Mouse (Mus musculus): ENCODE measurements at regions not wholly inside any gene's neighbourhood (a gene's known extent, or its start where the extent isn't known, plus 50 kb on each side); places are given as distances from the start of the nearest gene placed in this dataset.

GRCm38 (mm10) chr8:39695331-39695730 lies 979.5 kb upstream of the Adam24 start:
- DNase-seq (ENCODE audit: low read depth, low spot score) (no peak), ATAC-seq (no peak)
- ChIA-PET CTCF (no interaction called here), POLR2A (no interaction called here)
- TF ChIP-seq CTCF (IDR thresholded peaks at IDR 0.05) = no peak
- no peaks in the 10 kb centered on the region for H3K27me3 ChIP-seq
- in situ Hi-C loops (cut with MboI; ENCODE audit: low pct_unique_long_range_greater_than_20kb) = no loop called here

- TF ChIP-seq CTCF (IDR thresholded peaks at IDR 0.05) = no peak
- no peaks in the 10 kb centered on the region for H3K27me3 ChIP-seq
- ATAC-seq (no peak), DNase-seq (ENCODE audit: low read depth, low spot score) (no peak)
- CTCF ChIA-PET = no interaction called here
- POLR2A ChIA-PET = no interaction called here
- in situ Hi-C loops (cut with MboI; ENCODE audit: low pct_unique_long_range_greater_than_20kb) = no loop called here
Observed at GRCm38 (mm10) chr8:39705843-39706242, 969.0 kb upstream of the Adam24 start.

GRCm38 (mm10) chr8:39742377-39742776 lies 932.5 kb upstream of the Adam24 start:
- POLR2A ChIA-PET = no interaction called here
- in situ Hi-C loops (cut with MboI; ENCODE audit: low pct_unique_long_range_greater_than_20kb) = no loop called here
- peaks cover 5% of the 10 kb centered on the region for H3K27me3 ChIP-seq

GRCm38 (mm10) chr8:39746225-39746624 lies 928.7 kb upstream of the Adam24 start:
- TF ChIP-seq CTCF (IDR thresholded peaks at IDR 0.05) = no peak
- in situ Hi-C loops (cut with MboI; ENCODE audit: low pct_unique_long_range_greater_than_20kb) = no loop called here
- DNase-seq (ENCODE audit: low read depth, low spot score) (no peak), ATAC-seq (no peak)
- peaks cover 5% of the 10 kb centered on the region for H3K27me3 ChIP-seq
- ChIA-PET POLR2A (no interaction called here), CTCF (no interaction called here)

More at GRCm38 (mm10) chr8:39742377-39742776, 932.5 kb upstream of the Adam24 start:
- CTCF ChIA-PET = no interaction called here
- DNase-seq (ENCODE audit: low read depth, low spot score) (no peak), ATAC-seq (no peak)
- TF ChIP-seq CTCF (IDR thresholded peaks at IDR 0.05) = no peak

GRCm38 (mm10) chr8:39759905-39760304 lies 915.0 kb upstream of the Adam24 start:
- in situ Hi-C loops (cut with MboI; ENCODE audit: low pct_unique_long_range_greater_than_20kb) = no loop called here

GRCm38 (mm10) chr8:39779449-39779848 lies 895.4 kb upstream of the Adam24 start:
- ATAC-seq (no peak), DNase-seq (ENCODE audit: low read depth, low spot score) (no peak)
- ChIA-PET CTCF (no interaction called here), POLR2A (no interaction called here)
- H3K27me3 ChIP-seq = no peaks in the 10 kb centered on the region
- in situ Hi-C loops (cut with MboI; ENCODE audit: low pct_unique_long_range_greater_than_20kb) = no loop called here
- no peak for TF ChIP-seq CTCF (IDR thresholded peaks at IDR 0.05)

More at GRCm38 (mm10) chr8:39759905-39760304, 915.0 kb upstream of the Adam24 start:
- ChIA-PET POLR2A (no interaction called here), CTCF (no interaction called here)
- no peaks in the 10 kb centered on the region for H3K27me3 ChIP-seq
- no peak for ATAC-seq
- no peak for DNase-seq (ENCODE audit: low read depth, low spot score)
- no peak for TF ChIP-seq CTCF (IDR thresholded peaks at IDR 0.05)

- ATAC-seq (no peak), DNase-seq (ENCODE audit: low read depth, low spot score) (no peak)
- POLR2A ChIA-PET = no interaction called here
- CTCF ChIA-PET = no interaction called here
- TF ChIP-seq CTCF (IDR thresholded peaks at IDR 0.05) = no peak
- no peaks in the 10 kb centered on the region for H3K27me3 ChIP-seq
- in situ Hi-C loops (cut with MboI; ENCODE audit: low pct_unique_long_range_greater_than_20kb) = no loop called here
Observed at GRCm38 (mm10) chr8:39780169-39780568, 894.7 kb upstream of the Adam24 start.

- DNase-seq (ENCODE audit: low read depth, low spot score) = no peak
- ATAC-seq = no peak
- no peak for TF ChIP-seq CTCF (IDR thresholded peaks at IDR 0.05)
- in situ Hi-C loops (cut with MboI; ENCODE audit: low pct_unique_long_range_greater_than_20kb) = no loop called here
- no peaks in the 10 kb centered on the region for H3K27me3 ChIP-seq
- POLR2A ChIA-PET = no interaction called here
- CTCF ChIA-PET = interaction anchor here (1.1 kb wide), 1 partner anchor 12 kb away, joined by 3 read pairs; no protein-coding TSS in a partner anchor
Observed at GRCm38 (mm10) chr8:39781424-39782161, 893.3 kb upstream of the Adam24 start.

- no peak for TF ChIP-seq CTCF (IDR thresholded peaks at IDR 0.05)
- in situ Hi-C loops (cut with MboI; ENCODE audit: low pct_unique_long_range_greater_than_20kb) = no loop called here
- ChIA-PET CTCF (no interaction called here), POLR2A (no interaction called here)
- ATAC-seq (no peak), DNase-seq (ENCODE audit: low read depth, low spot score) (no peak)
- H3K27me3 ChIP-seq = no peaks in the 10 kb centered on the region
Observed at GRCm38 (mm10) chr8:39782162-39782530, 892.7 kb upstream of the Adam24 start.
